Mouse (Mus musculus) neural tube, embryonic 12.5 days (tissue): ENCODE measurements around the gene Scml4. TPM values are rescaled to one million over a fixed set of nuclear protein-coding genes. Genes with fewer than 3 reads are reported as not detected.

ENCODE experiments used
- ATAC-seq: fragments of 200-750 bp; cut with Nextera tagmentation; 2 replicates; pipeline ENCODE4 v1.8.0; 2017; ENCODE audit warnings: low read depth, mild to moderate bottlenecking, moderate TSS enrichment, moderate library complexity; ENCODE audit not compliant: low FRiP score
- H3K27ac ChIP-seq: fragments of 300-500 bp; sonication (generic); 2 replicates; pipeline ENCODE4 v1.5.1; 2016
- H3K27me3 ChIP-seq: fragments of 300-500 bp; sonication (generic); replicated peaks from 2 replicates; pipeline ENCODE4 v1.6.1; 2016; ENCODE audit warnings: mild to moderate bottlenecking
- H3K36me3 ChIP-seq: fragments of 300-500 bp; sonication (generic); 2 replicates; pipeline ENCODE4 v1.6.1; 2016; ENCODE audit warnings: mild to moderate bottlenecking
- H3K4me1 ChIP-seq: fragments of 300-500 bp; sonication (generic); 2 replicates; pipeline ENCODE4 v1.6.1; 2016
- H3K4me2 ChIP-seq: fragments of 300-500 bp; sonication (generic); replicated peaks from 2 replicates; pipeline ENCODE4 v1.6.1; 2016; ENCODE audit warnings: mild to moderate bottlenecking
- H3K4me3 ChIP-seq: fragments of 300-500 bp; sonication (generic); 2 replicates; pipeline ENCODE4 v1.5.1; 2016
- H3K9ac ChIP-seq: fragments of 300-500 bp; sonication (generic); 2 replicates; pipeline ENCODE4 v1.6.1; 2016; ENCODE audit warnings: mild to moderate bottlenecking
- H3K9me3 ChIP-seq: fragments of 300-500 bp; sonication (generic); 2 replicates; pipeline ENCODE4 v1.6.1; 2016; ENCODE audit warnings: mild to moderate bottlenecking
- WGBS: fragments of 180-500 bp; shearing (Covaris S2); methylation state at CpG from one replicate; pipeline ENCODE4 v1.1.7; 2016; 5-methylcytosine and 5-hydroxymethylcytosine counted together
- polyA plus RNA-seq: library from polyadenylated mRNA; unstranded; fragments of >200 nt; fragmentation: Nextera tagmentation; extraction: Ambion mirVana; gene quantifications from 2 replicates; pipeline ENCODE4 v1.2.1, GENCODE M21; 2016

Gene Scml4
- polyA plus RNA-seq, 1 experiment from 2014 or later, result 3.0 TPM

DNA sequence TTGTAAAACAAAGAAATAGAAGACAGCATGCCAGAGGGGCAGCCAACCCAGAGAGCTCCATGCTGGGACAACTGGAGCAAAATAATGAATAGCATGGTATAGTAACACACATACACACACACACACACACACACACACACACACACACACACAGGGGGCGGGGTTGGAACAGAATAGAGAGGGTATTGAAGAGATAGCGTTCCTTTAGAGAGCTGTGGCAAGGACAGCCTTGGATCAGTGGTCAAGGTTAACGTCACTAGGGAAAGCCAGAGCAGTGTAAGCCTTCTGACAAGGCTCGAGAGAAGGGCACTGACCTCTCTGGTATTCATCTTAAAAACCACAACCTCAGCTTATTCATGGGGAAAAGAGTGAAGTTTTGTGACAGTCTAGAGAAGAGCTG is 124.7 kb downstream of the Scml4 start:
- no peak for ATAC-seq
- H3K27ac ChIP-seq, result no peak overlapping the region
- H3K4me1 ChIP-seq, result peaks cover 18% of the 10 kb centered on the region
- H3K4me2 ChIP-seq, result no peak overlapping the region
- H3K36me3 ChIP-seq, result no peaks in the 10 kb centered on the region
- H3K9ac ChIP-seq, result no peak overlapping the region
- no peaks in the 10 kb centered on the region for H3K9me3 ChIP-seq
- 66% methylated on average over 4 of the region's 4 CpGs for WGBS
- no peaks in the 10 kb centered on the region for H3K27me3 ChIP-seq
- no peak overlapping the region for H3K4me3 ChIP-seq

DNA sequence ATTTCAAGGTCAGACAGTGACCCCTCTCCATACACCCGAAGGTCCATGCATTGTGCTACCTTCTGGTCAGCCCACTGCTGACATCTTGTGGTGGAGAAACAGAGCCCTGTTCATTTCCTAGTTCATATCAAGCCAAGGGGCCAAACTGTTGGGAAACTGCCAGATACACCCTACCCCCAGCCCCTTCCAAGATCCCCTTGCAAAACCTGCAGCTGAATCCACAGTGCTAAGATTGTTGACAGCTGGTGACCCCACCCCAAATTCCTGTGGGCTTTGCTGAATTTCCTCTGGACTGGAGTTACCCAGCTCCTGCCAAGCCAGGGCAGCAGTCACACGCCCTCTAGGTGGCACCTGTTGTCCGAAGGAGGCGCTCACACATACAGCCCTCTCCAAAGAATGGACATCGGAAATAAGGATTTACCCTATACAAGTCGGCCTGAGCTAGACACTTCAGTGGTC is 127.5 kb downstream of the Scml4 start:
- WGBS, result 13% methylated on average over 6 of the region's 6 CpGs
- Histone ChIP-seq H3K36me3 (no peaks in the 10 kb centered on the region), H3K4me1 (peaks cover 6% of the 10 kb centered on the region; the same call in 1 of the 2 replicates), H3K4me2 (no peak overlapping the region), H3K9ac (no peak overlapping the region), H3K4me3 (no peak overlapping the region), H3K27ac (no peak overlapping the region), H3K27me3 (no peaks in the 10 kb centered on the region), H3K9me3 (no peaks in the 10 kb centered on the region)
- peak; percentile 60; the same call in 1 of the 2 replicates for ATAC-seq

DNA sequence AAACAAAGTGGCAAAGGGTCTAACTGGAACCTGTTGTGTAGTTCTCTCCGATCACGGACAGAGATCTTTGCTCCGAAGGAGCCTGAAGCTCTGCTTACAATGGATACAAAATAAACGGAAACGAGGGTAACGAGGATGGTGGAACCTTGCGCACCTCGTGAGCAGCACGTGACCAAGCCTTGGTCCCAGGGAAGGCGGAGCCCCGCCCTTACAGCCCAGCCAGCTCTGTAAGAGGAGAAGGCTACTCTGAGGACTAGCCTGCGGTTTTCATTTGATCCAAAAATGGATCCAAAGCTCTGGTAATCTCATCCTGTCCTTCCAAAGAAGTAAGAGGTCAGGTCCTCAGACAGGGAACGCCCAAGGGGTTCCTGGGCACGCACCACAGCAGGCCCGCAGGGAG is 128.5 kb downstream of the Scml4 start:
- no peak for ATAC-seq
- Histone ChIP-seq H3K9me3 (no peaks in the 10 kb centered on the region), H3K27ac (no peak overlapping the region), H3K36me3 (no peaks in the 10 kb centered on the region), H3K9ac (no peak overlapping the region), H3K4me1 (peaks cover 3% of the 10 kb centered on the region; the same call in 1 of the 2 replicates), H3K4me3 (no peak overlapping the region), H3K4me2 (no peak overlapping the region), H3K27me3 (no peaks in the 10 kb centered on the region)
- WGBS, result 67% methylated on average over 15 of the region's 15 CpGs

DNA sequence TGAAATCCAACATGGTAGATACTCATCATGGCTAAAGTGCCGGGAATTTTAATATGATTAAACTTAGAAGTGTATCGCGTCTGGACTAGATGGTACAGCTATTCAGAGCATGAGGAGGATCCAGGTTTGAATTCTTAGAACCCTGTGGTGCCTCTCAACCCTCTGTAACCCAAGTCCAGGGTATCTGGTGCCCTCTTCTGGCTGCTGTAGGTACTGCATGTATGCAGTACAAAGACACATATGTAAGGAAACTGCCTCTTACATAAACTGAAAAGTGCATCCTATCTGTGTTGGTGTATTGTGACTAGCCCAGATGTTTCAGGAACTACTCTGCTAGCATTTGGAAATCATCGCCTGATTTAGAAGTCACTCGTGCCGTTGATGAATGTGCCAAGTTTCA is 129.7 kb downstream of the Scml4 start:
- Histone ChIP-seq H3K4me3 (no peak overlapping the region), H3K36me3 (no peaks in the 10 kb centered on the region), H3K27ac (no peak overlapping the region), H3K9me3 (no peaks in the 10 kb centered on the region), H3K4me1 (peaks cover 11% of the 10 kb centered on the region), H3K4me2 (no peak overlapping the region), H3K27me3 (no peaks in the 10 kb centered on the region), H3K9ac (no peak overlapping the region)
- 35% methylated on average over 6 of the region's 6 CpGs for WGBS
- ATAC-seq, result no peak

DNA sequence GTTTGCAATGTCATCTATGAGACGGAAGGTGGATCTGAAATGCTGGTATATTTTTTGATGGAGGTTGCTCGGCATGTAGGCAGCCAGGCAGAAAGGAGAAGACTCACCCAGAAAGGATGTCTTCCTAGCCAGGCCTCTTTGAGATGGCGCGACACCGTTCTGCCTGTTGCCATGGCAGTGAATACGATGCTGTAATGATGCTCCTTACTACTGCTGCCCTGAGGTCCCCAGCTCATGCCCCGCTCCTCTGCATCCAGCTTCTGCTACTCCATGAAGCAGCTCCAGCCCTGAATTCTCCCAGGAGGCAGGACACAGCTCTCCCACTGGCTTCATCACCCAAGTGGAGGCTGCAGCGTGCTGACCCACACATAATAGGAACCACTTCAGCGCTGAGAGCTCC is 130.8 kb downstream of the Scml4 start:
- Histone ChIP-seq H3K27ac (no peak overlapping the region), H3K27me3 (no peaks in the 10 kb centered on the region), H3K4me2 (no peak overlapping the region), H3K9ac (no peak overlapping the region), H3K9me3 (no peaks in the 10 kb centered on the region), H3K4me3 (no peak overlapping the region), H3K4me1 (peaks cover 18% of the 10 kb centered on the region), H3K36me3 (no peaks in the 10 kb centered on the region)
- no peak for ATAC-seq
- 46% methylated on average over 9 of the region's 9 CpGs for WGBS

DNA sequence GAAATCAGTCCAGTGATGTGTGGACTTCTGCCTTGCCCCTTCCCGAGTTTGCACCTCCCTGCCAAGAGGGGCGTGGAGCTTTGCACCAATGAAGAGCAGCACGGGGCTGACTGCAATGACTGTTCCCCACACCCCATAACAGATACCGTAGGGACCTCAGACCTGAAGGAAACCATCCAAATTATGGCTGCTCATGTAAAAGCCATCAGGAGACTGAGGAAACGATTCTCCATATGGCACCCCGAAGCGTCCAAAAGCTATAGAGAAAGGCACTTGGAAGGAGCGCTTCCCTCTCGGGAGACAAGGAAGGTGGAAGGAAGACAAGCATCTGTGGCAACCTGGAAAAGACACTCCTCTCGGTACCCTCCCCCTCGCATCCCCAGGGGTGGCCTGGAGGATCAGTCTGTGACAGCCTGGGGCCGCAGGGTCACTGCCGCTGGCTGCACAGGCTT is 134.2 kb downstream of the Scml4 start:
- Histone ChIP-seq H3K4me2 (peak overlapping the region; percentile 30), H3K9ac (no peak overlapping the region), H3K36me3 (no peaks in the 10 kb centered on the region), H3K27me3 (no peaks in the 10 kb centered on the region), H3K27ac (no peak overlapping the region), H3K4me1 (peaks cover 15% of the 10 kb centered on the region), H3K9me3 (no peaks in the 10 kb centered on the region), H3K4me3 (no peak overlapping the region)
- 25% methylated on average over 13 of the region's 13 CpGs for WGBS
- no peak for ATAC-seq

DNA sequence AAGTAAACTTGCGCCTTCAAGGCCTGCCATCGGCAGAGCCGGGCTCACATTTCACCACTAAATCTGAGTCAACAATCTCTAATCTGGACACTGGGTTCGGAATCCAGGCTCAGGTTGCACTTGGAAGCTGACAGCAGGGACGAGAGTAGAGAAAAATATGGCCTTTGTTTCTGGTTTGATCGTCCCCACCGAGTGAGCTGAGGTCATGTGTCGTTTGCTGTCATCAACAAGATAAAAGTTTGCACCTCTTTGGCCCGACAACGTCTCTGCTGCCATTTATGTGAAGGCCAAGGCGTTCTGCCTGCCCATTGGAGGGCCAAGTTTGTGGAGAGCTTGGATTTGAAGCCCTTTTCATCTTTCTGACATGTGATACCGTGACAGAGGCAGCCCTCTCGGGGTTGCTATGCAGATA is 135.3 kb downstream of the Scml4 start:
- Histone ChIP-seq H3K4me3 (no peak overlapping the region), H3K27ac (no peak overlapping the region)
- WGBS, result 44% methylated on average over 13 of the region's 13 CpGs

DNA sequence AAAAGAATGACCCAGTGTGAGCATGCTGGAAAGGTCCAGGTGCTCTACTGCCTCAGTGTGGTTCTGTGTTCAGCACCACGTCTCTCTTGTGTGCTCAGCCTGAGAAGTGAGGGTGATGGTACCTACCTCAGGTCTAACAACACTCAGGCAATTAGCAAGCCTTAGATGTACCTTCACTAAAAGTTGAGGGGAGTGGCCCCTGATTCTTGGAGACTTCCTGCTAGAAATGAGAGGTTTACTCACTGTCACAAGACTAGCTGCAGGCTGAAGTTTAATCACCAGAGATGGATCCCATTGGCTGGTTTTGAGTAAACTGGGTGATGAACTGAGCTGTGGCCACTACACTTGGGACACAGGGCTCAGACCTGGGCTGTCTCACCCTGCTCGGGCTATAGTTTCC is 137.1 kb downstream of the Scml4 start:
- no peak overlapping the region for H3K4me3 ChIP-seq
- H3K27me3 ChIP-seq, result no peaks in the 10 kb centered on the region
- no peaks in the 10 kb centered on the region for H3K9me3 ChIP-seq
- no peak overlapping the region for H3K4me2 ChIP-seq
- no peak for ATAC-seq
- WGBS, result 90% methylated on average over 2 of the region's 2 CpGs
- no peak overlapping the region for H3K9ac ChIP-seq
- no peaks in the 10 kb centered on the region for H3K36me3 ChIP-seq
- H3K4me1 ChIP-seq, result peaks cover 22% of the 10 kb centered on the region
- H3K27ac ChIP-seq, result no peak overlapping the region

More for the DNA sequence above, 135.3 kb downstream of the Scml4 start:
- no peaks in the 10 kb centered on the region for H3K9me3 ChIP-seq
- no peak for ATAC-seq
- H3K4me1 ChIP-seq, result peaks cover 15% of the 10 kb centered on the region
- no peak overlapping the region for H3K9ac ChIP-seq
- H3K36me3 ChIP-seq, result no peaks in the 10 kb centered on the region
- no peaks in the 10 kb centered on the region for H3K27me3 ChIP-seq
- H3K4me2 ChIP-seq, result no peak overlapping the region

DNA sequence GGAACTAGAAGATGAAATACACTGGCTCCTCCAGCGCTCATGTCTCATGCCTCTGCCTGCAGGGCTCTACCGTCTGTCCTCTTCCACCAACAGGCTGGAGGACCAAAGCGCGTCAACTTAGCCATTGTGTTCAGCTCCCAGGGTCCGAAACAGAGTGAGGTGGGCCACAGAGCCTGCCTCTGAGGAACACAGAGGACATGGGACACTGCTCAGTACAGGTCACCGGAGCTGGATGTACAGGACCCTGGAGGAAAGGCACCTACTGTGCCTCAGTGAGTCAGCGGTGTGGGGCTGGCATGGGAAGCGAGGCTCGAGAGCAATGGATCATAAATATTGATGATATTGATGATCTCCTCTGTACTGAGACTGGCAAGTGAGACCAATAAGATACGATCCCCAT is 139.2 kb downstream of the Scml4 start:
- no peak for ATAC-seq
- Histone ChIP-seq H3K27me3 (no peaks in the 10 kb centered on the region), H3K36me3 (no peaks in the 10 kb centered on the region), H3K9ac (no peak overlapping the region), H3K4me1 (peaks cover 36% of the 10 kb centered on the region), H3K4me3 (no peak overlapping the region), H3K4me2 (no peak overlapping the region), H3K9me3 (no peaks in the 10 kb centered on the region), H3K27ac (no peak overlapping the region)
- 92% methylated on average over 10 of the region's 10 CpGs for WGBS

DNA sequence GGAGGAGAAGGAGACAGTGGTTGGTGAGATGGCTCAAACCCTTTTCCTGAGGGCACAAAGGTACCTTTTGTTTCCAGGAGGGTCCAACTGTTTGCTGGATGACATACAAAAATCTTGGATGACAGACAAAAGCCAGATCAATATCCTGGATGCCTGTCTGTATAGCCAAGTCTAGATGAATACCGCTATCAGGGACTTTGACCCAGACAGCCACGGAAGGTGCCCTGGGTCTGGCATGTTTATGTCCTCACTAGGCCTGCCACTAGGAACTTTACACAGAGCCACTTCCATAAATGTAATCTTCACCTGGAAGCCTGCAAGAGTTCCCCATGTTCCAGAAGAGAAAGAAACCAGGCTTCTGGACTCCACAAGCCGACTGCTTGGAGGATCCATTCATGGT is 141.3 kb downstream of the Scml4 start:
- no peak for ATAC-seq
- H3K27ac ChIP-seq, result no peak overlapping the region
- no peak overlapping the region for H3K9ac ChIP-seq
- H3K4me3 ChIP-seq, result no peak overlapping the region
- no peaks in the 10 kb centered on the region for H3K36me3 ChIP-seq
- H3K27me3 ChIP-seq, result no peaks in the 10 kb centered on the region
- no peaks in the 10 kb centered on the region for H3K9me3 ChIP-seq
- H3K4me1 ChIP-seq, result peaks cover 23% of the 10 kb centered on the region
- no peak overlapping the region for H3K4me2 ChIP-seq
- 61% methylated on average over 3 of the region's 3 CpGs for WGBS

DNA sequence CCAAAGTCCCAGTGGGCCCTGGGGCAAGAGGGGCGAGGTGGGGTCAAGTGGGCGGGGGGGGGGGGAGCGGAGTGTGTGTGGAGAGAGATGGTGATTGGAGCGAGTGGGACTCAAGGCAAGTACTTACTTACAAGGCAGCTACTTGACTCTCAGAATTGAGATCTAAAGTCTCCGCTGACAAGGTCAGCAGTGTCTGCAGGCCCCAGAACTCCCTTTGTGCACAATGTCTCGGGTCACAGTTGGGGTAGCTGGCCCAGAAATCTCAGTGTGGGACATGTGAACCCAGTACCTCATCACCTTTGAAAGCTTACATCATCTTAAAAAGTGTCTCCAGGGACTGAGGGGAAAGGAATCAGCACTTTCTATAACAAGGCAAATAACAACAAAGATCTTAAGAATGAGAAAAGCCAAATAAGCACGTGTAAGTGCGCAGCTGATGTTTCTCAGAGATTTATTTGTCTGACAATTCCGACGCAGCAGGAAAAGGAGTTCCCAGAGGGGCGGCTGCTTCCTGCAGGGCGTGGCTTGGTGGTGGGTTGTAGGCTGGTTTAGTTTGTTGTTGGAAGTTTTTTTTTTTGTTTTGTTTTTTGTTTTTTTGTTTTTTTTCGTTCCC is 142.0 kb downstream of the Scml4 start:
- H3K4me1 ChIP-seq, result peaks cover 23% of the 10 kb centered on the region
- H3K9ac ChIP-seq, result no peak overlapping the region
- no peak overlapping the region for H3K4me3 ChIP-seq
- H3K9me3 ChIP-seq, result no peaks in the 10 kb centered on the region
- no peak for ATAC-seq
- H3K4me2 ChIP-seq, result peak overlapping the region; percentile 65
- H3K36me3 ChIP-seq, result no peaks in the 10 kb centered on the region
- no peak overlapping the region for H3K27ac ChIP-seq
- 5% methylated on average over 13 of the region's 13 CpGs for WGBS
- H3K27me3 ChIP-seq, result no peaks in the 10 kb centered on the region

DNA sequence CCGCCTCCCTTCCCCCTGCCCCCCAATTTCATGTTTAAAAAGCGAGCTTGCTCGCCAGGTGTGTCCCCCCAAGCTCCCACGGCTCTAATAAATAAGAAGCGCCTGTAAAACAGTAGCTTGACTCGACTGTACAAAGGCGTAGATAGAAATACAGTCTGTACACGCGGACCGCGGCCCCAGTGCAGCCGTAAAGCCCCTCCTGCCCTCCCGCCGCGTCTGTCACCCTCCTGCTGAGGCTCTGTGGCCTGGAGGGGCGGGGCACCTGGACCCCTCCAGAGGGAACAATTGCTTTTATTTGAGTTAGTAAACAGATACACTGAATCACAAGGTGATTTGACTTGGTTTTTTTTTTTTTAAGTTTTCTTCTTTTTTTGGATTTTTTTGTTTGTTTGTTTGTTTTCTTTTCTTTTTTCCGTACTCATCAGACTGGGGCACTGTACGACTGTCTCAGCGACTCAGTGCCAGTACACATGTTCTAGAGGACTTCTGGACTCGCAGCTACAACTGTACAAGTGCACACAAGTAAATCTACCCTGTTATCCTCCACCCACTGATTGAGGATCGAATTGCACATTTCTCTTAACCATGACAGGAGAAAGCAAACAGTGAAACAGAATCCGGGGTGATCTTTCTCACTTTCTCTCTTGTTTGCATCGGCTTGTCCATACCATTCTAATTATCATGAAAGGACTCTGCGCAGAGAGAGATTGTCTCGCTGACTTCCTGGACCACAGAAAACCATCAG is 142.7 kb downstream of the Scml4 start:
- 5% methylated on average over 25 of the region's 25 CpGs for WGBS
- 0 out of 2 replicates have a peak overlapping the region, but pooled peaks have one; percentile 15 for H3K4me3 ChIP-seq
- no peaks in the 10 kb centered on the region for H3K27me3 ChIP-seq
- no peak overlapping the region for H3K27ac ChIP-seq
- H3K9ac ChIP-seq, result no peak overlapping the region
- no peak for ATAC-seq
- H3K36me3 ChIP-seq, result no peaks in the 10 kb centered on the region
- H3K9me3 ChIP-seq, result no peaks in the 10 kb centered on the region
- peak overlapping the region; percentile 65 for H3K4me2 ChIP-seq
- peaks cover 23% of the 10 kb centered on the region for H3K4me1 ChIP-seq

DNA sequence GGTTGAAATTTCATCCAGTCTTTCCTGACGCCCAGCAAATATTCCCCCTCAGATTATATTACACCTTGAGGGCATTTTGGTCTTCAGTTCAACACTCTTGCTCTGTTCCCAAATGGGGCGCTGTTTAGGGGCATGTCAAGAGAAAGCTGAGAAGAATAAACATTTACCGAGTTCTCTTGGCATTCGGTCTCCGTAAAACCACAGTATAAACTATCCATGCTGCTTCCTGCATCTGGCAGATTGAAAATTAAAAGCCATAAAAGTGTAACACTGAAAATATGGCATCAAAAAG is 143.2 kb downstream of the Scml4 start:
- WGBS, result 48% methylated on average over 5 of the region's 5 CpGs
- Histone ChIP-seq H3K4me1 (peaks cover 23% of the 10 kb centered on the region), H3K4me3 (no peak overlapping the region), H3K9ac (no peak overlapping the region), H3K27ac (no peak overlapping the region), H3K27me3 (no peaks in the 10 kb centered on the region), H3K9me3 (no peaks in the 10 kb centered on the region), H3K36me3 (no peaks in the 10 kb centered on the region), H3K4me2 (no peak overlapping the region)
- ATAC-seq, result no peak
